Mouse (Mus musculus) testis, adult 2 months (tissue): ENCODE data around the gene Gria4.

Experiments
- CTCF ChIP-seq: fragments of 200-500 bp; IDR thresholded peaks from 2 replicates; pipeline ENCODE4 v1.5.1; 2012; ENCODE audit warnings: low read depth, mild to moderate bottlenecking, inconsistent platforms, low read length, moderate library complexity; ENCODE audit not compliant: control insufficient read depth, insufficient read depth, insufficient replicate concordance
- POLR2A ChIP-seq: fragments of 200-500 bp; IDR thresholded peaks from 2 replicates; pipeline ENCODE4 v1.6.1; 2012; ENCODE audit warnings: low read depth, mild to moderate bottlenecking, inconsistent platforms, low read length, moderate library complexity; ENCODE audit not compliant: control insufficient read depth

DNA sequence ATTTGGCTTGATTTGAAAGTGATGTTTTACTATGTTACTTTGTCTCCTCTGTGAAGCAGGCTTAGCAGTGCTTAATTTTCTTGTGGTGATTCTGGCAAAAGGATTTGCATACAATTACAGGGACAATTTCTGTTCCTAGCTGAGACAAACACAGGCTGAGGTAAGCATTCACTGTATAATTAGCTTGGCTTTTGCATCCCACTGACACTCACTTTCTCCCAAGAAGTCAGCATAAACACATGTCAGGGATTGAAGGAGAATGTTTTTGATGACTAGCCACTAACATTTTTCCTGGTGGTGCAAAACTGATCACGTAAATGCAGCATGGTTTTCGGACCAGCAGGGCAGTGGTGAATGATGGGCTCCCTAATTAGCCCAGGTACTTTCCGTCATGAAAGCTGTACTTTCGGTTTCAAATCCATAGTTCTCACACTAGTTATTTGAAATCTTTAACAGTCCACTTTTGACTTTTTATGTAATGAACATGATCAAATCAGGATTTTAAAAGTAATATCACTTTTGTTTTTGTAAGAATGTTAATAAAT is 240.5 kb downstream of the Gria4 start:
- TF ChIP-seq CTCF (no peak), POLR2A (no peak)
